Mouse (Mus musculus) liver, embryonic 14.5 days (tissue): ENCODE results near the gene Mccc1.

ENCODE experiments used
- CTCF ChIP-seq: IDR thresholded peaks from 2 replicates; pipeline ENCODE4 v1.5.1; 2016; ENCODE audit warnings: antibody characterized with exemption, low read depth, control low read depth
- EP300 ChIP-seq: IDR thresholded peaks from 2 replicates; pipeline ENCODE4 v1.6.1; 2016; ENCODE audit warnings: antibody characterized with exemption, low read depth

DNA sequence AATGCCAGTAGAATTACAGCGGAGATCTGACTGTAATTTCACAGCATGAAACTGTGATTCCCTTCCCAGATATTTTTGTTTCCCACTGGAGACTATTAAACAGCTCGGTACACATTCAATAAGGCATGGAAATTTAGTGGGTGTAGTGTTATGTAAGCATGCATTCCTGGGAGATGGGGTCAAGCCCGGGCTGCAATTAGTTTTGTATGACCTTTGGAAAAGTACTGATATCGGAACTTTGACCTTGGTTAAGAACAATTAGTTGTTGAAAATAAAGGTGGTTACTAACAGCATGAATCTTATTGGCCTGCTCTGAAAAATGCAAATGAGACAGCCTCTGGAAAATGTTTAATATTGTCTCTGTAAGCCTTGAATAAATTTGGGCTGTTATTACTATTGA lies 30.0 kb downstream of the Mccc1 start:
- TF ChIP-seq EP300 (no peak), CTCF (no peak)
